In genomic region chr12:85157797-85158460, GRCm38 (mm10) we compare ENCODE assay signal across 20 mouse cellular contexts. TPM values are rescaled to one million over a fixed set of nuclear protein-coding genes. Genes with fewer than 3 reads are reported as not detected.
"Had no signal": no experiment of that assay in that cellular context is flagged by ENCODE, and none has a peak within 500 bp of the region (broad histone marks: within the 10 kb centered on the region; RNA-seq: fewer than 3 reads in every experiment).

No protein-coding gene starts in this region.

- H3K9ac ChIP-seq: liver, postnatal 0 days; lung, embryonic 15.5 days; midbrain, embryonic 13.5 days; midbrain, embryonic 15.5 days; neural tube, embryonic 12.5 days had no signal

- H3K27ac ChIP-seq: lung, embryonic 15.5 days; macrophage; midbrain, embryonic 13.5 days; midbrain, embryonic 15.5 days; neural tube, embryonic 12.5 days had no signal

- H3K4me1 ChIP-seq: midbrain, embryonic 13.5 days; midbrain, embryonic 15.5 days; neural tube, embryonic 12.5 days had no signal

- DNase-seq: liver, postnatal 0 days; lung, adult 2 months; lung, postnatal 10 days; retina, postnatal 1 day; right cerebral cortex, adult 18-20 months; right cerebral cortex, postnatal 25 days; right cerebral cortex, postnatal 4 days; spleen, adult 18-20 months; thymus, adult 18-20 months; thymus, postnatal 14 days; thymus, postnatal 36 days had no signal

- H3K36me3 ChIP-seq: lung, embryonic 15.5 days; midbrain, embryonic 13.5 days; midbrain, embryonic 15.5 days; neural tube, embryonic 12.5 days had no signal

- H3K27me3 ChIP-seq: lung, embryonic 15.5 days; midbrain, embryonic 13.5 days; midbrain, embryonic 15.5 days; neural tube, embryonic 12.5 days had no signal

- ATAC-seq: liver, postnatal 0 days; midbrain, embryonic 13.5 days; midbrain, embryonic 15.5 days had no signal

- H3K4me3 ChIP-seq: lung, embryonic 15.5 days; megakaryocyte, embryonic 14.5 days; midbrain, embryonic 13.5 days; midbrain, embryonic 15.5 days; neural tube, embryonic 12.5 days had no signal

- H3K9me3 ChIP-seq: lung, embryonic 15.5 days; midbrain, embryonic 13.5 days; midbrain, embryonic 15.5 days; neural tube, embryonic 12.5 days had no signal

- H3K4me2 ChIP-seq: lung, embryonic 15.5 days; midbrain, embryonic 11.5 days; midbrain, embryonic 13.5 days; midbrain, embryonic 15.5 days; neural tube, embryonic 12.5 days had no signal

RNA-seq across cellular contexts. Expression of gene Rps6kl1, which starts 6.9 kb away (rescaled TPM):
- total RNA-seq: megakaryocyte progenitor cell, adult 5-6 weeks had no signal
- polyA plus RNA-seq: macrophage had no signal

RNA-seq across cellular contexts. Expression of gene Pgf, which starts 19.7 kb away (rescaled TPM):
- total RNA-seq: megakaryocyte progenitor cell, adult 5-6 weeks; monocyte, adult 5-6 weeks had no signal

RNA-seq across cellular contexts. Expression of gene Prox2, which starts 47.4 kb away (rescaled TPM):
- total RNA-seq: monocyte, adult 5-6 weeks had no signal
